Mouse (Mus musculus) embryonic facial prominence, embryonic 10.5 days (tissue): ENCODE results near the gene Col18a1. TPM values are rescaled to one million over a fixed set of nuclear protein-coding genes. Genes with fewer than 3 reads are reported as not detected.
A peak's percentile ranks its signal among the peaks of the same experiment; 100 is the strongest.

Experiments used
- DNase-seq: peaks from one replicate; pipeline ENCODE4 v3.0.0-alpha.2; 2017; ENCODE audit warnings: low spot score
- H3K27ac ChIP-seq: fragments of 300-500 bp; sonication (generic); replicated peaks from 2 replicates; pipeline ENCODE4 v1.5.1; 2016; ENCODE audit warnings: mild to moderate bottlenecking
- H3K27me3 ChIP-seq: fragments of 300-500 bp; sonication (generic); replicated peaks from 2 replicates; pipeline ENCODE4 v1.6.1; 2016; ENCODE audit warnings: low read depth, mild to moderate bottlenecking; ENCODE audit not compliant: poor library complexity, severe bottlenecking
- H3K36me3 ChIP-seq: fragments of 300-500 bp; sonication (generic); replicated peaks from 2 replicates; pipeline ENCODE4 v1.6.1; 2016; ENCODE audit warnings: mild to moderate bottlenecking, moderate library complexity
- H3K4me1 ChIP-seq: fragments of 300-500 bp; sonication (generic); 2 replicates; pipeline ENCODE4 v1.6.1; 2016
- H3K4me3 ChIP-seq: fragments of 300-500 bp; sonication (generic); 2 replicates; pipeline ENCODE4 v1.5.1; 2016; ENCODE audit warnings: mild to moderate bottlenecking, moderate library complexity
- H3K9me3 ChIP-seq: fragments of 300-500 bp; sonication (generic); 2 replicates; pipeline ENCODE4 v1.6.1; 2016; ENCODE audit warnings: mild to moderate bottlenecking
- WGBS: fragments of 180-500 bp; shearing (Covaris S2); methylation state at CpG from one replicate; pipeline ENCODE4 v1.1.7; 2016; 5-methylcytosine and 5-hydroxymethylcytosine counted together
- polyA plus RNA-seq: library from polyadenylated mRNA; unstranded; fragments of >200 nt; fragmentation: Nextera tagmentation; extraction: Ambion mirVana; gene quantifications from 2 replicates; pipeline ENCODE4 v1.2.1, GENCODE M21; 2016

Gene Col18a1
- polyA plus RNA-seq, 1 experiment from 2014 or later = 184 TPM

GRCm38 (mm10) chr10:77200295-77200694 is 33.9 kb upstream of the Col18a1 start:
- no peak for DNase-seq
- Histone ChIP-seq H3K27me3 (no peaks in the 10 kb centered on the region), H3K36me3 (no peaks in the 10 kb centered on the region), H3K9me3 (no peaks in the 10 kb centered on the region), H3K4me1 (peaks cover 42% of the 10 kb centered on the region), H3K4me3 (no peak overlapping the region), H3K27ac (peak overlapping the region; percentile 20; the same call in 1 of the 2 replicates)
- 87% methylated on average over 9 of the region's 9 CpGs for WGBS

GRCm38 (mm10) chr10:77199229-77199628 is 32.9 kb upstream of the Col18a1 start:
- DNase-seq = no peak
- Histone ChIP-seq H3K36me3 (no peaks in the 10 kb centered on the region), H3K4me1 (peaks cover 35% of the 10 kb centered on the region), H3K4me3 (no peak overlapping the region), H3K27me3 (no peaks in the 10 kb centered on the region), H3K9me3 (no peaks in the 10 kb centered on the region), H3K27ac (0 out of 2 replicates have a peak overlapping the region, but pooled peaks have one; percentile 37)
- 65% methylated on average over 2 of the region's 2 CpGs for WGBS

- Histone ChIP-seq H3K36me3 (no peaks in the 10 kb centered on the region), H3K27ac (peak overlapping the region; percentile 72), H3K9me3 (no peaks in the 10 kb centered on the region), H3K4me1 (peaks cover 51% of the 10 kb centered on the region), H3K27me3 (no peaks in the 10 kb centered on the region), H3K4me3 (no peak overlapping the region)
- 19% methylated on average over 9 of the region's 9 CpGs for WGBS
- peak; percentile 66 for DNase-seq
Measured at GRCm38 (mm10) chr10:77197469-77198209, 31.3 kb upstream of the Col18a1 start.

- WGBS = 75% methylated on average over 4 of the region's 4 CpGs
- Histone ChIP-seq H3K4me1 (peaks cover 60% of the 10 kb centered on the region), H3K27ac (peak overlapping the region; percentile 4; the same call in 1 of the 2 replicates), H3K4me3 (no peak overlapping the region), H3K9me3 (no peaks in the 10 kb centered on the region), H3K27me3 (no peaks in the 10 kb centered on the region), H3K36me3 (no peaks in the 10 kb centered on the region)
- no peak for DNase-seq
Measured at GRCm38 (mm10) chr10:77196676-77197075, 30.3 kb upstream of the Col18a1 start.

- no peak for DNase-seq
- Histone ChIP-seq H3K36me3 (no peaks in the 10 kb centered on the region), H3K27me3 (no peaks in the 10 kb centered on the region), H3K27ac (peak overlapping the region; percentile 37; the same call in 1 of the 2 replicates), H3K4me1 (peaks cover 61% of the 10 kb centered on the region), H3K9me3 (no peaks in the 10 kb centered on the region), H3K4me3 (no peak overlapping the region)
- 78% methylated on average over 3 of the region's 3 CpGs for WGBS
Measured at GRCm38 (mm10) chr10:77196115-77196514, 29.8 kb upstream of the Col18a1 start.

GRCm38 (mm10) chr10:77193495-77193894 is 27.1 kb upstream of the Col18a1 start:
- no peaks in the 10 kb centered on the region for H3K36me3 ChIP-seq
- H3K9me3 ChIP-seq = no peaks in the 10 kb centered on the region
- H3K4me1 ChIP-seq = peaks cover 82% of the 10 kb centered on the region
- H3K27ac ChIP-seq = 0 out of 2 replicates have a peak overlapping the region, but pooled peaks have one; percentile 5
- H3K27me3 ChIP-seq = no peaks in the 10 kb centered on the region
- DNase-seq = no peak
- no peak overlapping the region for H3K4me3 ChIP-seq

GRCm38 (mm10) chr10:77192745-77193144 is 26.4 kb upstream of the Col18a1 start:
- 79% methylated on average over 17 of the region's 17 CpGs for WGBS
- Histone ChIP-seq H3K9me3 (no peaks in the 10 kb centered on the region), H3K36me3 (no peaks in the 10 kb centered on the region), H3K4me1 (peaks cover 83% of the 10 kb centered on the region), H3K27ac (0 out of 2 replicates have a peak overlapping the region, but pooled peaks have one; percentile 25), H3K4me3 (no peak overlapping the region), H3K27me3 (no peaks in the 10 kb centered on the region)
- no peak for DNase-seq

GRCm38 (mm10) chr10:77190967-77191915 is 24.9 kb upstream of the Col18a1 start:
- no peaks in the 10 kb centered on the region for H3K27me3 ChIP-seq
- H3K36me3 ChIP-seq = no peaks in the 10 kb centered on the region
- 16% methylated on average over 10 of the region's 10 CpGs for WGBS
- H3K27ac ChIP-seq = peak overlapping the region; percentile 87
- no peaks in the 10 kb centered on the region for H3K9me3 ChIP-seq
- peak overlapping the region; percentile 28; the same call in 1 of the 2 replicates for H3K4me3 ChIP-seq
- H3K4me1 ChIP-seq = peaks cover 75% of the 10 kb centered on the region
- peak; percentile 91 for DNase-seq

- H3K27ac ChIP-seq = no peak overlapping the region
- no peaks in the 10 kb centered on the region for H3K9me3 ChIP-seq
- no peaks in the 10 kb centered on the region for H3K36me3 ChIP-seq
- H3K4me3 ChIP-seq = no peak overlapping the region
- DNase-seq = no peak
- H3K27me3 ChIP-seq = no peaks in the 10 kb centered on the region
- 89% methylated on average over 7 of the region's 7 CpGs for WGBS
- peaks cover 57% of the 10 kb centered on the region for H3K4me1 ChIP-seq
Measured at GRCm38 (mm10) chr10:77187427-77187826, 21.1 kb upstream of the Col18a1 start.

GRCm38 (mm10) chr10:77182804-77183331 is 16.5 kb upstream of the Col18a1 start:
- Histone ChIP-seq H3K27me3 (no peaks in the 10 kb centered on the region), H3K9me3 (no peaks in the 10 kb centered on the region), H3K36me3 (no peaks in the 10 kb centered on the region), H3K4me3 (no peak overlapping the region), H3K27ac (peak overlapping the region; percentile 48; the same call in 1 of the 2 replicates), H3K4me1 (peaks cover 12% of the 10 kb centered on the region)
- DNase-seq = no peak
- 60% methylated on average over 3 of the region's 3 CpGs for WGBS

- no peaks in the 10 kb centered on the region for H3K36me3 ChIP-seq
- WGBS = 91% methylated on average over 3 of the region's 3 CpGs
Measured at GRCm38 (mm10) chr10:77180110-77180509, 13.8 kb upstream of the Col18a1 start.

GRCm38 (mm10) chr10:77178691-77179090 is 12.3 kb upstream of the Col18a1 start:
- no peak for DNase-seq
- Histone ChIP-seq H3K4me1 (peaks cover 6% of the 10 kb centered on the region), H3K9me3 (no peaks in the 10 kb centered on the region), H3K27me3 (no peaks in the 10 kb centered on the region), H3K27ac (no peak overlapping the region), H3K4me3 (no peak overlapping the region), H3K36me3 (no peaks in the 10 kb centered on the region)
- 78% methylated on average over 7 of the region's 7 CpGs for WGBS

More at GRCm38 (mm10) chr10:77180110-77180509, 13.8 kb upstream of the Col18a1 start:
- H3K27me3 ChIP-seq = no peaks in the 10 kb centered on the region
- DNase-seq = no peak
- peaks cover 6% of the 10 kb centered on the region for H3K4me1 ChIP-seq
- no peaks in the 10 kb centered on the region for H3K9me3 ChIP-seq
- no peak overlapping the region for H3K27ac ChIP-seq
- H3K4me3 ChIP-seq = no peak overlapping the region
